Mouse (Mus musculus): ENCODE results near the gene Tomm40l. TPM values are rescaled to one million over a fixed set of nuclear protein-coding genes. Genes with fewer than 3 reads are reported as not detected.

Tomm40l gene
- total RNA-seq, 1 experiment = 27.5 TPM

- Histone ChIP-seq H3K9me3 (ENCODE audit: control insufficient read depth, insufficient read depth, low read depth, low read length) (no peaks in the 10 kb centered on the region), H3K36me3 (ENCODE audit: control insufficient read depth, insufficient read depth, low read length, poor library complexity, severe bottlenecking) (no peaks in the 10 kb centered on the region), H3K4me3 (ENCODE audit: insufficient read depth in 1 of 2, low read depth in 1 of 2, low read length in 2 of 2, poor library complexity in 1 of 2, severe bottlenecking in 1 of 2) (no peak overlapping the region), H3K27ac (ENCODE audit: insufficient read depth, low read depth, low read length, poor library complexity, severe bottlenecking) (no peak overlapping the region), H3K4me1 (ENCODE audit: control insufficient read depth in 2 of 2, insufficient read depth in 2 of 2, low read length in 2 of 2, poor library complexity in 1 of 2) (peaks cover 5 to 14% of the 10 kb centered on the region in 2 experiments), H3K9ac (ENCODE audit: insufficient read depth, low read depth, low read length, poor library complexity, severe bottlenecking) (no peak overlapping the region)
- in situ Hi-C loops (cut with MboI; ENCODE audit: low sequenced_read_pairs in 2 of 2, unreplicated experiment in 2 of 2) = no loop called here
- no peak for DNase-seq (ENCODE audit: low read depth, low spot score)
- TF ChIP-seq HCFC1 (IDR thresholded peaks at IDR 0.05; ENCODE audit: borderline replicate concordance, insufficient read depth, low read length) (no peak), CHD2 (IDR thresholded peaks at IDR 0.05; ENCODE audit: low read depth, low read length) (no peak), ZC3H11A (IDR thresholded peaks at IDR 0.05; ENCODE audit: borderline replicate concordance, low read depth, low read length) (no peak), MAFK (IDR thresholded peaks at IDR 0.05; ENCODE audit: insufficient read depth, low read depth, low read length) (no peak), ZNF384 (IDR thresholded peaks at IDR 0.05; ENCODE audit: low read depth, low read length) (no peak)
These were observed 38.0 kb downstream of the Tomm40l start for GRCm38 (mm10) chr1:171184314-171184713.

DNA sequence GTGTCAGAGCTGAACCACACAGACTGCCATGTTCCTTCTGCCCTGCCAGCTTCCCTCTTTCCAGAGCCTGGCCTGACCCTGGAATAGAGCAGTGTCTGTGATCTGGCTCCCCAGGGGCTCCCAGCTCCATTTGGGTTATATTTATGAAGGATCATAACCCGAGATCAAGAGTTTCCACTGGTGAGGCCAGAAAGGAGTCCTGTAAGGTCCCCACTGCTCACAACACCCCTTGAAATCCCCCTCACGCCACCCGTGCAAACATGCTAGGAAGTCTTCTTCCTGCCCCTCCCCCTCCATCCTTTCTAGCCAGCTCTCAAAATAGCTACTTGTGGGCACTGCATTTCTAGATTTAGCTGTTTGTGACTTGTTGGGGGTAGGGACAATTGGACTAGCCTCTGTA lies 38.7 kb downstream of the Tomm40l start:
- no peak for DNase-seq (ENCODE audit: low read depth, low spot score)
- in situ Hi-C loops (cut with MboI; ENCODE audit: low sequenced_read_pairs in 2 of 2, unreplicated experiment in 2 of 2) = no loop called here

GRCm38 (mm10) chr1:171183025-171183424 lies 39.3 kb downstream of the Tomm40l start:
- DNase-seq (ENCODE audit: low read depth, low spot score) = no peak
- H3K9me3 ChIP-seq (ENCODE audit: control insufficient read depth, insufficient read depth, low read depth, low read length) = no peaks in the 10 kb centered on the region
- no peak overlapping the region for H3K27ac ChIP-seq (ENCODE audit: insufficient read depth, low read depth, low read length, poor library complexity, severe bottlenecking)
- peaks cover 0 to 6% of the 10 kb centered on the region in 2 experiments; a peak in 1 of 4 replicates for H3K4me1 ChIP-seq (ENCODE audit: control insufficient read depth in 2 of 2, insufficient read depth in 2 of 2, low read length in 2 of 2, poor library complexity in 1 of 2)
- H3K4me3 ChIP-seq (ENCODE audit: insufficient read depth in 1 of 2, low read depth in 1 of 2, low read length in 2 of 2, poor library complexity in 1 of 2, severe bottlenecking in 1 of 2) = no peak overlapping the region
- TF ChIP-seq CHD2 (IDR thresholded peaks at IDR 0.05; ENCODE audit: low read depth, low read length) (no peak), MAFK (IDR thresholded peaks at IDR 0.05; ENCODE audit: insufficient read depth, low read depth, low read length) (no peak), ZC3H11A (IDR thresholded peaks at IDR 0.05; ENCODE audit: borderline replicate concordance, low read depth, low read length) (no peak), HCFC1 (IDR thresholded peaks at IDR 0.05; ENCODE audit: borderline replicate concordance, insufficient read depth, low read length) (no peak), ZNF384 (IDR thresholded peaks at IDR 0.05; ENCODE audit: low read depth, low read length) (no peak)
- H3K9ac ChIP-seq (ENCODE audit: insufficient read depth, low read depth, low read length, poor library complexity, severe bottlenecking) = no peak overlapping the region
- H3K36me3 ChIP-seq (ENCODE audit: control insufficient read depth, insufficient read depth, low read length, poor library complexity, severe bottlenecking) = no peaks in the 10 kb centered on the region
- in situ Hi-C loops (cut with MboI; ENCODE audit: low sequenced_read_pairs in 2 of 2, unreplicated experiment in 2 of 2) = no loop called here

More for the DNA sequence above, 38.7 kb downstream of the Tomm40l start:
- H3K4me3 ChIP-seq (ENCODE audit: insufficient read depth in 1 of 2, low read depth in 1 of 2, low read length in 2 of 2, poor library complexity in 1 of 2, severe bottlenecking in 1 of 2) = no peak overlapping the region
- no peak overlapping the region for H3K27ac ChIP-seq (ENCODE audit: insufficient read depth, low read depth, low read length, poor library complexity, severe bottlenecking)
- TF ChIP-seq ZNF384 (IDR thresholded peaks at IDR 0.05; ENCODE audit: low read depth, low read length) (no peak), MAFK (IDR thresholded peaks at IDR 0.05; ENCODE audit: insufficient read depth, low read depth, low read length) (no peak), HCFC1 (IDR thresholded peaks at IDR 0.05; ENCODE audit: borderline replicate concordance, insufficient read depth, low read length) (no peak), CHD2 (IDR thresholded peaks at IDR 0.05; ENCODE audit: low read depth, low read length) (no peak), ZC3H11A (IDR thresholded peaks at IDR 0.05; ENCODE audit: borderline replicate concordance, low read depth, low read length) (no peak)
- peaks cover 2 to 10% of the 10 kb centered on the region in 2 experiments; a peak in 2 of 4 replicates for H3K4me1 ChIP-seq (ENCODE audit: control insufficient read depth in 2 of 2, insufficient read depth in 2 of 2, low read length in 2 of 2, poor library complexity in 1 of 2)
- H3K9me3 ChIP-seq (ENCODE audit: control insufficient read depth, insufficient read depth, low read depth, low read length) = no peaks in the 10 kb centered on the region
- no peaks in the 10 kb centered on the region for H3K36me3 ChIP-seq (ENCODE audit: control insufficient read depth, insufficient read depth, low read length, poor library complexity, severe bottlenecking)
- H3K9ac ChIP-seq (ENCODE audit: insufficient read depth, low read depth, low read length, poor library complexity, severe bottlenecking) = no peak overlapping the region

DNA sequence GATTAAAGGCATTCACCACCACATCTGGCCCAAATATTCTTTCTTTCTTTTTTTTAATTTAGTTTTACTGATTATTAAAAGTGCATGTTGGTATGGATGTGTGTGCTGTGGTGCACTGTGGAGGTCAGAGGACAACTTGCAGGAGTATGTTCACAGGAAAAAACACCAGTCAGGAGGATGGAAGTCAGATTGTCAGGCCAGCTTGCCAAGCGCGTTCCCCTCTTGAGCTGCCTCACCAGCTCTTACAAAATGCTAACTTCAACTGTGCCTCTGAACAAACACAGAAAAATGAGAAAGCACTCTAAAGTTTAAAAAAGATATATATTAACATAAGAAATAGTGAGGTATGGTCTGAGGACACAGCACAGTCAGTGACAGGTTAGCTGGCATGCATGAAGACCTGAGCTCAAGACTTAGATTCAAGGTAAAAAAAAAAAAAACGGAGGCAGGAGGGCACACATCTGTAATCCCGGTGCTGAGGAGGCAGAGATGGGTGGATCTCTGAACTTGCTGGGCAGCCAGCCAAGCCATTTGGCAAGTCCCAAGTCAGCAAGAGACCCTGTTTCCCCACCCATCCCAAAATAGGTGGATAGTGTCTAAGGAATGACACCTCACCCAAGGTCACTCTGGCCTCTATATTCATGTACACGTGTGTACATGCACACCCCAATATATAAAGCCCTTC lies 42.7 kb downstream of the Tomm40l start:
- TF ChIP-seq CHD2 (IDR thresholded peaks at IDR 0.05; ENCODE audit: low read depth, low read length) (no peak), MAFK (IDR thresholded peaks at IDR 0.05; ENCODE audit: insufficient read depth, low read depth, low read length) (no peak), ZC3H11A (IDR thresholded peaks at IDR 0.05; ENCODE audit: borderline replicate concordance, low read depth, low read length) (no peak), ZNF384 (IDR thresholded peaks at IDR 0.05; ENCODE audit: low read depth, low read length) (no peak), HCFC1 (IDR thresholded peaks at IDR 0.05; ENCODE audit: borderline replicate concordance, insufficient read depth, low read length) (no peak)
- Histone ChIP-seq H3K4me1 (ENCODE audit: control insufficient read depth in 2 of 2, insufficient read depth in 2 of 2, low read length in 2 of 2, poor library complexity in 1 of 2) (no peaks in the 10 kb centered on the region), H3K36me3 (ENCODE audit: control insufficient read depth, insufficient read depth, low read length, poor library complexity, severe bottlenecking) (no peaks in the 10 kb centered on the region), H3K9me3 (ENCODE audit: control insufficient read depth, insufficient read depth, low read depth, low read length) (no peaks in the 10 kb centered on the region), H3K9ac (ENCODE audit: insufficient read depth, low read depth, low read length, poor library complexity, severe bottlenecking) (no peak overlapping the region), H3K27ac (ENCODE audit: insufficient read depth, low read depth, low read length, poor library complexity, severe bottlenecking) (no peak overlapping the region), H3K4me3 (ENCODE audit: insufficient read depth in 1 of 2, low read depth in 1 of 2, low read length in 2 of 2, poor library complexity in 1 of 2, severe bottlenecking in 1 of 2) (no peak overlapping the region)
- DNase-seq (ENCODE audit: low read depth, low spot score) = no peak
- in situ Hi-C loops (cut with MboI; ENCODE audit: low sequenced_read_pairs in 2 of 2, unreplicated experiment in 2 of 2) = no loop called here
